ENCODE assay signal across 8 mouse cellular contexts in genomic region chr2:158658822-158659221, GRCm38 (mm10). TPM values are rescaled to one million over a fixed set of nuclear protein-coding genes. Genes with fewer than 3 reads are reported as not detected.
A peak's percentile ranks its signal among the peaks of the same experiment; 100 is the strongest.
DNase-seq lines count a peak whose midpoint lies in the region; ATAC-seq and TF ChIP-seq lines count a peak whose summit lies in the region.

No protein-coding gene starts in this region.

- no peak for TF ChIP-seq EP300 in liver, postnatal 0 days (IDR thresholded peaks at IDR 0.05; ENCODE audit: low read depth)

- 0 out of 2 replicates have a peak overlapping the region, but pooled peaks have one; percentile 23 for H3K27ac ChIP-seq in forebrain, embryonic 15.5 days (replicated peaks)
- H3K27ac ChIP-seq in forebrain, embryonic 12.5 days, result no peak overlapping the region; the same call in 1 of the 2 replicates
- H3K27ac ChIP-seq in intestine, postnatal 0 days (ENCODE audit: low read depth, low read length), result no peak overlapping the region
- H3K27ac ChIP-seq in liver, postnatal 0 days (ENCODE audit: low read depth), result no peak overlapping the region

- H3K36me3 ChIP-seq in forebrain, embryonic 15.5 days, result no peaks in the 10 kb centered on the region
- no peaks in the 10 kb centered on the region for H3K36me3 ChIP-seq in forebrain, embryonic 12.5 days (replicated peaks)
- H3K36me3 ChIP-seq in intestine, postnatal 0 days (ENCODE audit: control insufficient read depth, insufficient read depth), result no peaks in the 10 kb centered on the region
- H3K36me3 ChIP-seq in liver, postnatal 0 days (replicated peaks; ENCODE audit: insufficient read depth, low read length), result no peaks in the 10 kb centered on the region

- DNase-seq in adrenal gland, postnatal 25 days, result peak; percentile 61
- DNase-seq in liver, postnatal 0 days, result peak; percentile 57
- DNase-seq in layer of hippocampus, postnatal 10 days (ENCODE audit: low spot score in 2 of 2), result no peak
- DNase-seq in gastrocnemius, postnatal 10 days, result no peak
- no peak for DNase-seq in urinary bladder, adult 2 months (ENCODE audit: low spot score)

- H3K9me3 ChIP-seq in forebrain, embryonic 15.5 days, result no peaks in the 10 kb centered on the region
- no peaks in the 10 kb centered on the region for H3K9me3 ChIP-seq in forebrain, embryonic 12.5 days
- no peaks in the 10 kb centered on the region for H3K9me3 ChIP-seq in intestine, postnatal 0 days (ENCODE audit: control insufficient read depth)
- H3K9me3 ChIP-seq in liver, postnatal 0 days (ENCODE audit: low read length), result no peaks in the 10 kb centered on the region

- no peak overlapping the region for H3K4me3 ChIP-seq in forebrain, embryonic 15.5 days
- H3K4me3 ChIP-seq in forebrain, embryonic 12.5 days (replicated peaks), result no peak overlapping the region
- H3K4me3 ChIP-seq in intestine, postnatal 0 days (ENCODE audit: low read depth, low read length), result no peak overlapping the region
- no peak overlapping the region for H3K4me3 ChIP-seq in liver, postnatal 0 days (ENCODE audit: low read depth, low read length)

- WGBS in forebrain, embryonic 15.5 days, result 64% methylated on average over 6 of the region's 6 CpGs
- WGBS in forebrain, embryonic 12.5 days, result 58% methylated on average over 6 of the region's 6 CpGs
- 36% methylated on average over 6 of the region's 6 CpGs for WGBS in intestine, postnatal 0 days
- 34% methylated on average over 6 of the region's 6 CpGs for WGBS in liver, postnatal 0 days (ENCODE audit: insufficient replicate concordance)

- no peaks in the 10 kb centered on the region for H3K27me3 ChIP-seq in forebrain, embryonic 15.5 days
- H3K27me3 ChIP-seq in forebrain, embryonic 12.5 days, result no peaks in the 10 kb centered on the region
- H3K27me3 ChIP-seq in intestine, postnatal 0 days (replicated peaks; ENCODE audit: control insufficient read depth, insufficient read depth, low read length), result no peaks in the 10 kb centered on the region
- H3K27me3 ChIP-seq in liver, postnatal 0 days (ENCODE audit: insufficient read depth, low read length), result no peaks in the 10 kb centered on the region

- no peak overlapping the region for H3K9ac ChIP-seq in forebrain, embryonic 15.5 days (replicated peaks)
- no peak overlapping the region for H3K9ac ChIP-seq in forebrain, embryonic 12.5 days
- H3K9ac ChIP-seq in intestine, postnatal 0 days (ENCODE audit: low read depth, low read length), result no peak overlapping the region
- H3K9ac ChIP-seq in liver, postnatal 0 days (replicated peaks), result no peak overlapping the region

- no peak overlapping the region for H3K4me2 ChIP-seq in forebrain, embryonic 15.5 days (replicated peaks)
- no peak overlapping the region for H3K4me2 ChIP-seq in forebrain, embryonic 12.5 days
- H3K4me2 ChIP-seq in intestine, postnatal 0 days (replicated peaks; ENCODE audit: low read depth), result no peak overlapping the region
- H3K4me2 ChIP-seq in liver, postnatal 0 days (ENCODE audit: low read depth, low read length), result no peak overlapping the region

- no peaks in the 10 kb centered on the region for H3K4me1 ChIP-seq in forebrain, embryonic 15.5 days
- no peaks in the 10 kb centered on the region for H3K4me1 ChIP-seq in forebrain, embryonic 12.5 days
- no peaks in the 10 kb centered on the region for H3K4me1 ChIP-seq in intestine, postnatal 0 days (replicated peaks; ENCODE audit: control insufficient read depth, insufficient read depth, low read length)
- no peaks in the 10 kb centered on the region; the same call in 1 of the 2 replicates for H3K4me1 ChIP-seq in liver, postnatal 0 days (ENCODE audit: insufficient read depth)

- no peak for ATAC-seq in forebrain, embryonic 15.5 days (replicated peaks)
- no peak for ATAC-seq in forebrain, embryonic 12.5 days (ENCODE audit: low FRiP score)
- ATAC-seq in intestine, postnatal 0 days, result 0 out of 2 replicates have a peak, but pooled peaks have one; percentile 38
- peak; percentile 84 for ATAC-seq in liver, postnatal 0 days

- TF ChIP-seq CTCF in intestine, postnatal 0 days (IDR thresholded peaks at IDR 0.05; ENCODE audit: low read depth), result no peak
- TF ChIP-seq CTCF in liver, postnatal 0 days (IDR thresholded peaks at IDR 0.05; ENCODE audit: low read depth), result no peak

RNA-seq across cellular contexts. Expression of gene Ppp1r16b, which starts 6.4 kb away (rescaled TPM):
- 22.1 and 24.4 TPM in 2 replicates for polyA plus RNA-seq in forebrain, embryonic 15.5 days (2015; fragmentation: Nextera tagmentation; extraction: Ambion mirVana)
- 2.9 and 3.2 TPM in 2 replicates for polyA plus RNA-seq in forebrain, embryonic 12.5 days (2016; fragmentation: Nextera tagmentation; extraction: Ambion mirVana)
- 15.8 and 19.0 TPM in 2 replicates for total RNA-seq in adrenal gland, postnatal 25 days (2021)
- 3.3 and 3.4 TPM in 2 replicates for polyA plus RNA-seq in intestine, postnatal 0 days (2015; fragmentation: Nextera tagmentation; extraction: Ambion mirVana)
- polyA plus RNA-seq in liver, postnatal 0 days (2015; fragmentation: Nextera tagmentation; extraction: Ambion mirVana), result 2.5 and 2.9 TPM in 2 replicates
- total RNA-seq in layer of hippocampus, postnatal 10 days (2021), result 10 to 100 TPM; 63.1 to 68.0 TPM
- total RNA-seq in gastrocnemius, postnatal 10 days (2021), result 1 to 10 TPM; 8.3 to 9.0 TPM
- polyA plus RNA-seq in urinary bladder, adult 2 months (2012; rRNA removed), result 0.95 and 2.0 TPM in 2 replicates

RNA-seq across cellular contexts. Expression of gene Actr5, which starts 34.1 kb away (rescaled TPM):
- polyA plus RNA-seq in forebrain, embryonic 15.5 days (2015; fragmentation: Nextera tagmentation; extraction: Ambion mirVana), result 13.4 and 14.7 TPM in 2 replicates
- 20.3 and 22.6 TPM in 2 replicates for polyA plus RNA-seq in forebrain, embryonic 12.5 days (2016; fragmentation: Nextera tagmentation; extraction: Ambion mirVana)
- 9.9 and 14.8 TPM in 2 replicates for total RNA-seq in adrenal gland, postnatal 25 days (2021)
- 3.7 and 5.3 TPM in 2 replicates for polyA plus RNA-seq in intestine, postnatal 0 days (2015; fragmentation: Nextera tagmentation; extraction: Ambion mirVana)
- 2.8 and 3.1 TPM in 2 replicates for polyA plus RNA-seq in liver, postnatal 0 days (2015; fragmentation: Nextera tagmentation; extraction: Ambion mirVana)
- 10 to 100 TPM; 10.3 to 11.9 TPM for total RNA-seq in layer of hippocampus, postnatal 10 days (2021)
- 1 to 10 TPM; 4.1 to 6.2 TPM for total RNA-seq in gastrocnemius, postnatal 10 days (2021)
- 6.6 and 7.4 TPM in 2 replicates for polyA plus RNA-seq in urinary bladder, adult 2 months (2012; rRNA removed)

RNA-seq across cellular contexts. Expression of gene Slc32a1, which starts 48.3 kb away (rescaled TPM):
- polyA plus RNA-seq in forebrain, embryonic 15.5 days (2015; fragmentation: Nextera tagmentation; extraction: Ambion mirVana), result 7.1 and 7.4 TPM in 2 replicates
- 3.8 and 4.3 TPM in 2 replicates for polyA plus RNA-seq in forebrain, embryonic 12.5 days (2016; fragmentation: Nextera tagmentation; extraction: Ambion mirVana)
- not detected in 2 replicates for total RNA-seq in adrenal gland, postnatal 25 days (2021)
- polyA plus RNA-seq in intestine, postnatal 0 days (2015; fragmentation: Nextera tagmentation; extraction: Ambion mirVana), result not detected in 2 replicates
- not detected in 2 replicates for polyA plus RNA-seq in liver, postnatal 0 days (2015; fragmentation: Nextera tagmentation; extraction: Ambion mirVana)
- total RNA-seq in layer of hippocampus, postnatal 10 days (2021), result 10 to 100 TPM; 60.0 to 68.6 TPM
- under 1 TPM in 1 of 2 experiments, not detected in 1; 0.11 TPM for total RNA-seq in gastrocnemius, postnatal 10 days (2021)
- polyA plus RNA-seq in urinary bladder, adult 2 months (2012; rRNA removed), result not detected in 2 replicates

Comparison
In these comparisons a context has a peak if more than half of its experiments do, and no peak if none do; other contexts are left out.
1. ATAC-seq: peak in intestine, postnatal 0 days (single experiment) and liver, postnatal 0 days (single experiment); none in forebrain, embryonic 15.5 days (single experiment) and forebrain, embryonic 12.5 days (single experiment).
2. DNase-seq: peak in adrenal gland, postnatal 25 days (single experiment) and liver, postnatal 0 days (single experiment); none in layer of hippocampus, postnatal 10 days (0 of 2), gastrocnemius, postnatal 10 days (single experiment) and urinary bladder, adult 2 months (single experiment).